8 mouse cellular contexts compared by ENCODE assay signal in the genomic region with DNA sequence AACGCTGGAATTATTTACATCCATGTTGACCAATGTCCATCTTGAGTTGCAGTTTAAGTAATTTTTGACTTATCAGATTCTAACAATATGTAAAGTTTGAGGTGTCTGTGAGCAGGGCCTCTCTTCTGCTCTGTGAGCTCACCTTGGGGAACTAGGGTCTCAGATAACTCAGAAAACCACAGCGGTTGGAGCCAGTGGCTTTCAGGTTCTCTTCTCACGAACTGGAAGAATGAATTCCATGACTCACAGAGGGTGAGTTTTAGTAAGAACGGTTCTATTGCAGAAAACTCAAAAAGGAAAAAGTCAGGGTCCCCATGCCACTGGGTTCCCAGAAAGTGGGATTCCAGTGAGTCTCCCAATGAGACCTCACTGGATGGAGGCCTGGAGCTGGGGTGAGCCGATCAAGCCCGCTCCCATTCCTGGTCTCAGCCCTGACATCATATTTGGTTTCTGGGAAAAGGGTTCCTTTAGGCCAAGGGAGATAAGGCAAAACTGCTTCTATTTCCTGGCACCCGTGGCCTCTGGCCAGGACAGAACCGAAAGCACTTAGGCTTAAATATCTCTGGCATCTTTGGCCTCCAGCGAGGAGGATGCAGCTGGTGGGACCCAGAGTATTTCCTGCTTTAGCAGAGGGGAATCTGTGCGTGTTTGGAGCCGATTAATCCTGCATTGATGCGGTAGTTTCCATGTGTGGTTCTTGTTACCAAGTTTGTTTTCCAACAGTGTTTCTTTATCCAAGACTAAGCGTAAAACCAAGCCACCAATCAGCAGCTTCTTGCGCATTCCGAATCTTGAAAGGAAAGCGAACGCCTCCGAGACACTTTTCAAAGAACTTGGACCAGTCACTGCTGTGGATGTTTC.
DNase-seq lines count a peak whose midpoint lies in the region; ATAC-seq and TF ChIP-seq lines count a peak whose summit lies in the region.

No protein-coding gene starts in this region.

- peak overlapping the region; percentile 19 for H3K9ac ChIP-seq in MEL (ENCODE audit: control insufficient read depth, low read depth, low read length, poor library complexity, severe bottlenecking)
- H3K9ac ChIP-seq in lung, postnatal 0 days (replicated peaks; ENCODE audit: low read depth), result no peak overlapping the region
- H3K9ac ChIP-seq in forebrain, embryonic 12.5 days, result no peak overlapping the region

- H3K9me3 ChIP-seq in MEL (replicated peaks; ENCODE audit: insufficient read depth, low read length), result no peaks in the 10 kb centered on the region
- no peaks in the 10 kb centered on the region for H3K9me3 ChIP-seq in lung, postnatal 0 days (ENCODE audit: low read length)
- H3K9me3 ChIP-seq in forebrain, embryonic 12.5 days, result no peaks in the 10 kb centered on the region

- no peak for TF ChIP-seq POLR2A in MEL (IDR thresholded peaks at IDR 0.05; ENCODE audit: control insufficient read depth in 1 of 2, insufficient read depth in 1 of 2, low read depth in 1 of 2, low read length in 2 of 2, poor library complexity in 1 of 2)

- H3K4me2 ChIP-seq in lung, postnatal 0 days (replicated peaks; ENCODE audit: low read depth, low read length), result 0 out of 2 replicates have a peak overlapping the region, but pooled peaks have one; percentile 22
- H3K4me2 ChIP-seq in forebrain, embryonic 12.5 days, result no peak overlapping the region

- no peak for TF ChIP-seq RAD21 in MEL (IDR thresholded peaks at IDR 0.05; ENCODE audit: low read depth, low read length)

- TF ChIP-seq EP300 in MEL (IDR thresholded peaks at IDR 0.05; ENCODE audit: low read depth in 1 of 2, low read length in 2 of 2), result peak; percentile 1 to 27; a peak in 2 of 4 replicates
- TF ChIP-seq EP300 in lung, postnatal 0 days (IDR thresholded peaks at IDR 0.05), result peak; percentile 94

- no peaks in the 10 kb centered on the region for H3K27me3 ChIP-seq in MEL (ENCODE audit: control insufficient read depth in 1 of 2, insufficient read depth in 2 of 2, low read length in 2 of 2)
- no peaks in the 10 kb centered on the region for H3K27me3 ChIP-seq in lung, postnatal 0 days (replicated peaks; ENCODE audit: insufficient read depth, low read length)
- H3K27me3 ChIP-seq in forebrain, embryonic 12.5 days, result no peaks in the 10 kb centered on the region

- WGBS in lung, postnatal 0 days, result 46% methylated on average over 18 of the region's 18 CpGs
- 88% methylated on average over 18 of the region's 18 CpGs for WGBS in forebrain, embryonic 12.5 days

- H3K27ac ChIP-seq in MEL (ENCODE audit: control insufficient read depth, low read depth, low read length), result peak overlapping the region; percentile 19; the same call in 1 of the 2 replicates
- H3K27ac ChIP-seq in lung, postnatal 0 days (ENCODE audit: low read length), result peak overlapping the region; percentile 63
- no peak overlapping the region for H3K27ac ChIP-seq in forebrain, embryonic 12.5 days
- H3K27ac ChIP-seq in left cerebral cortex, adult 2 months, result no peak overlapping the region

- peaks cover 0 to 7% of the 10 kb centered on the region in 2 experiments; a peak in 1 of 4 replicates for H3K36me3 ChIP-seq in MEL (ENCODE audit: control insufficient read depth in 1 of 2, insufficient read depth in 2 of 2, low read length in 2 of 2)
- H3K36me3 ChIP-seq in lung, postnatal 0 days (ENCODE audit: insufficient read depth, low read length), result no peaks in the 10 kb centered on the region
- no peaks in the 10 kb centered on the region for H3K36me3 ChIP-seq in forebrain, embryonic 12.5 days (replicated peaks)

- peak overlapping the region; percentile 54 to 57 for H3K4me3 ChIP-seq in MEL (ENCODE audit: control insufficient read depth in 1 of 2, insufficient read depth in 1 of 2, low read depth in 2 of 2, low read length in 2 of 2)
- H3K4me3 ChIP-seq in lung, postnatal 0 days (ENCODE audit: low read depth, low read length), result no peak overlapping the region
- H3K4me3 ChIP-seq in forebrain, embryonic 12.5 days (replicated peaks), result no peak overlapping the region
- no peak overlapping the region for H3K4me3 ChIP-seq in left cerebral cortex, adult 2 months

- peaks cover 2 to 8% of the 10 kb centered on the region in 2 experiments for H3K4me1 ChIP-seq in MEL (ENCODE audit: control insufficient read depth in 1 of 2, insufficient read depth in 2 of 2, low read length in 2 of 2)
- no peaks in the 10 kb centered on the region for H3K4me1 ChIP-seq in lung, postnatal 0 days (ENCODE audit: insufficient read depth, low read depth, low read length)
- H3K4me1 ChIP-seq in forebrain, embryonic 12.5 days, result peaks cover 20% of the 10 kb centered on the region

- H3K79me2 ChIP-seq in MEL (ENCODE audit: control insufficient read depth, insufficient read depth, low read length, poor library complexity), result no peaks in the 10 kb centered on the region

- ATAC-seq in lung, postnatal 0 days, result peak; percentile 73
- no peak for ATAC-seq in forebrain, embryonic 12.5 days (ENCODE audit: low FRiP score)

- peak; percentile 68 for DNase-seq in MEL (ENCODE audit: low read depth, low spot score)
- peak; percentile 11 for DNase-seq in gastrocnemius, adult 18-20 months (ENCODE audit: low spot score)
- peak; percentile 55 for DNase-seq in induced T-regulatory cell, adult 2 months (ENCODE audit: low read depth)
- peak; percentile 71 for DNase-seq in lung, postnatal 0 days (ENCODE audit: low spot score)
- DNase-seq in left cerebral cortex, adult 2 months (ENCODE audit: extremely low spot score in 1 of 2, low spot score in 2 of 2), result no peak
- DNase-seq in frontal cortex, postnatal 14 days (ENCODE audit: low spot score in 2 of 2), result no peak
- no peak for DNase-seq in embryo, embryonic 9.5 days (ENCODE audit: extremely low spot score)

- no peak for TF ChIP-seq CTCF in MEL (IDR thresholded peaks at IDR 0.05 in 2 of 3, conservative IDR thresholded peaks at IDR 0.05 in 1 of 3; ENCODE audit: control insufficient read depth in 1 of 3, insufficient read depth in 1 of 3, low read depth in 2 of 3, low read length in 3 of 3, poor library complexity in 1 of 3, severe bottlenecking in 1 of 3)
- TF ChIP-seq CTCF in lung, postnatal 0 days (IDR thresholded peaks at IDR 0.05), result no peak
- no peak for TF ChIP-seq CTCF in left cerebral cortex, adult 2 months (IDR thresholded peaks at IDR 0.05)

- intact Hi-C loops in left cerebral cortex, adult 2 months (cut with DNase I), result no loop called here

TF ChIP-seq in MEL, 35 proteins besides CTCF, POLR2A, EP300 and RAD21:
- TF ChIP-seq MAZ (IDR thresholded peaks at IDR 0.05; ENCODE audit: low read depth, low read length), result no peak
- TF ChIP-seq TAL1 (IDR thresholded peaks at IDR 0.05; ENCODE audit: low read length), result peak; percentile 38; the same call in 1 of the 2 replicates
- peak; percentile 44 for TF ChIP-seq SIN3A (IDR thresholded peaks at IDR 0.05; ENCODE audit: low read length)
- 0 out of 2 replicates have a peak, but pooled peaks have one; percentile 17 for TF ChIP-seq MAX (IDR thresholded peaks at IDR 0.05; ENCODE audit: low read length)
- peak; percentile 46; the same call in 1 of the 2 replicates for TF ChIP-seq GATA1 (IDR thresholded peaks at IDR 0.05; ENCODE audit: low read depth, low read length)
- no peak for TF ChIP-seq ZKSCAN1 (IDR thresholded peaks at IDR 0.05; ENCODE audit: low read depth, low read length)
- no peak for TF ChIP-seq UBTF (IDR thresholded peaks at IDR 0.05; ENCODE audit: borderline replicate concordance, insufficient read depth, low read depth, low read length)
- 0 out of 2 replicates have a peak, but pooled peaks have one; percentile 24 for TF ChIP-seq TCF12 (IDR thresholded peaks at IDR 0.05; ENCODE audit: low read depth, low read length)
- no peak for TF ChIP-seq E2F4 (IDR thresholded peaks at IDR 0.05; ENCODE audit: borderline replicate concordance, low read depth, low read length)
- TF ChIP-seq CHD2 (IDR thresholded peaks at IDR 0.05; ENCODE audit: low read length), result no peak
- 0 out of 2 replicates have a peak, but pooled peaks have one; percentile 1 for TF ChIP-seq SMC3 (IDR thresholded peaks at IDR 0.05; ENCODE audit: low read depth, low read length)
- peak; percentile 87 for TF ChIP-seq ETS1 (IDR thresholded peaks at IDR 0.05; ENCODE audit: low read depth, low read length)

Comparison
In these comparisons a context has a peak if more than half of its experiments do, and no peak if none do; other contexts are left out.
1. DNase-seq: peak in MEL (single experiment), gastrocnemius, adult 18-20 months (single experiment), induced T-regulatory cell, adult 2 months (single experiment) and lung, postnatal 0 days (single experiment); none in left cerebral cortex, adult 2 months (0 of 2), frontal cortex, postnatal 14 days (0 of 2) and embryo, embryonic 9.5 days (single experiment).
2. H3K27ac ChIP-seq: peak in MEL (single experiment) and lung, postnatal 0 days (single experiment); none in forebrain, embryonic 12.5 days (single experiment) and left cerebral cortex, adult 2 months (single experiment).
3. H3K4me3 ChIP-seq: peak in MEL (2 of 2); none in lung, postnatal 0 days (single experiment), forebrain, embryonic 12.5 days (single experiment) and left cerebral cortex, adult 2 months (single experiment).